Mouse (Mus musculus): ENCODE measurements around the gene Ppp2r5e. TPM values are rescaled to one million over a fixed set of nuclear protein-coding genes. Genes with fewer than 3 reads are reported as not detected.

Ppp2r5e gene
- total and polyA plus RNA-seq, 2 experiments: 8.2 to 19.2 TPM

DNA sequence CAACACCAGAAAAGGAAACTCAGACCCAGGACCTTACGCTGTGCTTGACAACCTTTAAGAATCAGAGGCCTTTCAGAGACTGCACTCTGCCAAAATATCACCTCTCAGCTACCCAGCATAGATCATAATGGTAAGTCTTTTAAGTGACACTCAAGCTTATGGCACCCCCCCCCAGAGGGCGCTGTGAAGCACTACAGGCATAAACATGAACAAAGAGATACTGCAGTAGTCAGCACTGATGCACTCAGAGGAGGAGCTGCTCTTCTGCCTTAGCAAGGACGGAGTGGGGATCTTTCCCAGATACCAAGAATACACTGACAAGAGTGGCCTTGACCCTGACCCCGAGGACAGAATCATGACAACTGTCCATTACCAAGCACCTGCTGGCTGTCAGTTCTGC, 23.8 kb downstream of the Ppp2r5e start:
- H3K9ac ChIP-seq (ENCODE audit: low read depth, low read length): no peak overlapping the region
- peak; percentile 43; the same call in 1 of the 2 replicates for TF ChIP-seq CTCF (IDR thresholded peaks at IDR 0.05; ENCODE audit: low read depth, low read length)
- no peak for TF ChIP-seq POLR2A (IDR thresholded peaks at IDR 0.05; ENCODE audit: extremely low read depth, insufficient read depth, low read length)
- no peaks in the 10 kb centered on the region for H3K36me3 ChIP-seq (ENCODE audit: control insufficient read depth, insufficient read depth, low read length)
- H3K4me3 ChIP-seq (ENCODE audit: insufficient read depth, low read depth, low read length): no peak overlapping the region
- no peak for DNase-seq (ENCODE audit: extremely low read depth, low read depth, low spot score)
- no peaks in the 10 kb centered on the region for H3K27me3 ChIP-seq (ENCODE audit: control insufficient read depth, insufficient read depth, low read length)
- WGBS: 46% methylated on average over 4 of the region's 4 CpGs
- H3K79me2 ChIP-seq (ENCODE audit: control insufficient read depth, insufficient read depth, low read length): peaks cover 41% of the 10 kb centered on the region
- no peak overlapping the region for H3K27ac ChIP-seq (replicated peaks; ENCODE audit: insufficient read depth, low read depth, low read length)
- peaks cover 36% of the 10 kb centered on the region for H3K4me1 ChIP-seq (ENCODE audit: control insufficient read depth, insufficient read depth, low read length)

GRCm38 (mm10) chr12:75570138-75570537, 25.9 kb downstream of the Ppp2r5e start:
- H3K9ac ChIP-seq (ENCODE audit: low read depth, low read length): no peak overlapping the region
- no peaks in the 10 kb centered on the region for H3K36me3 ChIP-seq (ENCODE audit: control insufficient read depth, insufficient read depth, low read length)
- no peak for TF ChIP-seq POLR2A (IDR thresholded peaks at IDR 0.05; ENCODE audit: extremely low read depth, insufficient read depth, low read length)
- no peak for TF ChIP-seq CTCF (IDR thresholded peaks at IDR 0.05; ENCODE audit: low read depth, low read length)
- DNase-seq (ENCODE audit: extremely low read depth, low read depth, low spot score): peak; percentile 77
- WGBS: 19% methylated on average over 1 of the region's 1 CpGs
- no peak overlapping the region for H3K4me3 ChIP-seq (ENCODE audit: insufficient read depth, low read depth, low read length)
- H3K79me2 ChIP-seq (ENCODE audit: control insufficient read depth, insufficient read depth, low read length): peaks cover 54% of the 10 kb centered on the region
- no peaks in the 10 kb centered on the region for H3K27me3 ChIP-seq (ENCODE audit: control insufficient read depth, insufficient read depth, low read length)
- H3K27ac ChIP-seq (replicated peaks; ENCODE audit: insufficient read depth, low read depth, low read length): no peak overlapping the region
- peaks cover 47% of the 10 kb centered on the region for H3K4me1 ChIP-seq (ENCODE audit: control insufficient read depth, insufficient read depth, low read length)

GRCm38 (mm10) chr12:75567745-75568144, 28.3 kb downstream of the Ppp2r5e start:
- peaks cover 48% of the 10 kb centered on the region for H3K4me1 ChIP-seq (ENCODE audit: control insufficient read depth, insufficient read depth, low read length)
- peaks cover 69% of the 10 kb centered on the region for H3K79me2 ChIP-seq (ENCODE audit: control insufficient read depth, insufficient read depth, low read length)
- TF ChIP-seq POLR2A (IDR thresholded peaks at IDR 0.05; ENCODE audit: extremely low read depth, insufficient read depth, low read length): no peak
- TF ChIP-seq CTCF (IDR thresholded peaks at IDR 0.05; ENCODE audit: low read depth, low read length): no peak
- no peak overlapping the region for H3K4me3 ChIP-seq (ENCODE audit: insufficient read depth, low read depth, low read length)
- 30% methylated on average over 5 of the region's 5 CpGs for WGBS
- H3K27me3 ChIP-seq (ENCODE audit: control insufficient read depth, insufficient read depth, low read length): no peaks in the 10 kb centered on the region
- H3K27ac ChIP-seq (replicated peaks; ENCODE audit: insufficient read depth, low read depth, low read length): no peak overlapping the region
- no peaks in the 10 kb centered on the region for H3K36me3 ChIP-seq (ENCODE audit: control insufficient read depth, insufficient read depth, low read length)
- no peak overlapping the region for H3K9ac ChIP-seq (ENCODE audit: low read depth, low read length)
- DNase-seq (ENCODE audit: extremely low read depth, low read depth, low spot score): peak; percentile 69

DNA sequence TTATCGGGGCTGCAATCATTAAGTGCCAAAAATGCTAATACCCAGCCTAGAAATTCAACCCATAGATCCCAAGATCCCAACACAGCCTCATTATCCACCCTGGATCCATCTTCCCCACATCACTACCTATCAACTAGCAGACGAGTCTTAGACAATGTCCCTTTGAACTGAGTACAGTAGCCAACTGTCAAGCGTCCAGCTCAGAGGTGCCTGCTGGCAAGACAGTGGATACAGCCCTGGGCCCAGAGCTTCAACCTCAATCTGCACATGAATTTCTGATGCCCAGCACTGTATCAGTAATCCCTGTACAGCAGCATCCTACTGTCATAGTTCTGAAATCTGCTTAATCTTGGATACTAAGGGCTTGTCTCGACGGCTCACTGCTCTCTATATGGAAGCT, 30.3 kb downstream of the Ppp2r5e start:
- no peak overlapping the region for H3K9ac ChIP-seq (ENCODE audit: low read depth, low read length)
- no peaks in the 10 kb centered on the region for H3K27me3 ChIP-seq (ENCODE audit: control insufficient read depth, insufficient read depth, low read length)
- peaks cover 34% of the 10 kb centered on the region for H3K4me1 ChIP-seq (ENCODE audit: control insufficient read depth, insufficient read depth, low read length)
- WGBS: 64% methylated on average over 5 of the region's 5 CpGs
- no peak overlapping the region for H3K4me3 ChIP-seq (ENCODE audit: insufficient read depth, low read depth, low read length)
- TF ChIP-seq POLR2A (IDR thresholded peaks at IDR 0.05; ENCODE audit: extremely low read depth, insufficient read depth, low read length) (no peak), CTCF (IDR thresholded peaks at IDR 0.05; ENCODE audit: low read depth, low read length) (no peak)
- DNase-seq (ENCODE audit: extremely low read depth, low read depth, low spot score): peak; percentile 79
- no peak overlapping the region for H3K27ac ChIP-seq (replicated peaks; ENCODE audit: insufficient read depth, low read depth, low read length)
- peaks cover 64% of the 10 kb centered on the region for H3K79me2 ChIP-seq (ENCODE audit: control insufficient read depth, insufficient read depth, low read length)
- no peaks in the 10 kb centered on the region for H3K36me3 ChIP-seq (ENCODE audit: control insufficient read depth, insufficient read depth, low read length)

GRCm38 (mm10) chr12:75564498-75564897, 31.5 kb downstream of the Ppp2r5e start:
- no peak for DNase-seq (ENCODE audit: extremely low read depth, low read depth, low spot score)
- peaks cover 34% of the 10 kb centered on the region for H3K4me1 ChIP-seq (ENCODE audit: control insufficient read depth, insufficient read depth, low read length)
- no peak overlapping the region for H3K4me3 ChIP-seq (ENCODE audit: insufficient read depth, low read depth, low read length)
- no peak for TF ChIP-seq POLR2A (IDR thresholded peaks at IDR 0.05; ENCODE audit: extremely low read depth, insufficient read depth, low read length)
- TF ChIP-seq CTCF (IDR thresholded peaks at IDR 0.05; ENCODE audit: low read depth, low read length): no peak
- WGBS: 70% methylated on average over 1 of the region's 1 CpGs
- no peaks in the 10 kb centered on the region for H3K27me3 ChIP-seq (ENCODE audit: control insufficient read depth, insufficient read depth, low read length)
- H3K9ac ChIP-seq (ENCODE audit: low read depth, low read length): no peak overlapping the region
- no peak overlapping the region for H3K27ac ChIP-seq (replicated peaks; ENCODE audit: insufficient read depth, low read depth, low read length)
- peaks cover 62% of the 10 kb centered on the region for H3K79me2 ChIP-seq (ENCODE audit: control insufficient read depth, insufficient read depth, low read length)
- no peaks in the 10 kb centered on the region for H3K36me3 ChIP-seq (ENCODE audit: control insufficient read depth, insufficient read depth, low read length)

- H3K79me2 ChIP-seq (ENCODE audit: control insufficient read depth, insufficient read depth, low read length): peaks cover 53% of the 10 kb centered on the region
- no peak overlapping the region for H3K4me3 ChIP-seq (ENCODE audit: insufficient read depth, low read depth, low read length)
- no peaks in the 10 kb centered on the region for H3K36me3 ChIP-seq (ENCODE audit: control insufficient read depth, insufficient read depth, low read length)
- no peak overlapping the region for H3K9ac ChIP-seq (ENCODE audit: low read depth, low read length)
- H3K27me3 ChIP-seq (ENCODE audit: control insufficient read depth, insufficient read depth, low read length): no peaks in the 10 kb centered on the region
- TF ChIP-seq POLR2A (IDR thresholded peaks at IDR 0.05; ENCODE audit: extremely low read depth, insufficient read depth, low read length) (no peak), CTCF (IDR thresholded peaks at IDR 0.05; ENCODE audit: low read depth, low read length) (no peak)
- WGBS: 98% methylated on average over 1 of the region's 1 CpGs
- H3K27ac ChIP-seq (replicated peaks; ENCODE audit: insufficient read depth, low read depth, low read length): no peak overlapping the region
- H3K4me1 ChIP-seq (ENCODE audit: control insufficient read depth, insufficient read depth, low read length): peaks cover 30% of the 10 kb centered on the region
- DNase-seq (ENCODE audit: extremely low read depth, low read depth, low spot score): no peak
Measured at GRCm38 (mm10) chr12:75562996-75563618, 32.9 kb downstream of the Ppp2r5e start.

All from liver, adult 2 months (tissue).